Mouse (Mus musculus) kidney, adult 18-20 months (tissue): ENCODE results near the gene BC061237.
"Not testable (repeated sequence)": the region's sequence is repeated elsewhere in the genome, so short reads cannot be mapped to it uniquely, and the experiment has no call there.

Experiments used
- DNase-seq: peaks from one replicate; pipeline ENCODE4 v3.0.0; 2021

BC061237 gene

GRCm38 (mm10) chr14:44492163-44492562 lies at the start of gene BC061237:
Gene BC061237 (plus strand): TSS chr14:44492463.
- DNase-seq = not testable (repeated sequence)

GRCm38 (mm10) chr14:44517976-44518375 lies 25.7 kb downstream of the BC061237 start, which contains the start of gene Gm17093:
Gene Gm17093 (plus strand): TSS chr14:44518276.
- not testable (repeated sequence) for DNase-seq

GRCm38 (mm10) chr14:44547961-44548360 lies 55.7 kb downstream of the BC061237 start:
- DNase-seq = not testable (repeated sequence)
